Mouse (Mus musculus) mouse embryonic stem cell (cell line): Measurements from ENCODE around the gene Arfip1.

Source experiments
- in situ Hi-C, 2 experiments: fragments of 300-500 bp; cut with MboI; formaldehyde crosslinking; loops; 1 replicate in 1 of 2; 3 replicates in 1 of 2; pipeline ENCODE4 v1.14.3; 2019 to 2020; ENCODE audit warnings: low sequenced_read_pairs in 2 of 2, low pct_unique_long_range_greater_than_20kb in 1 of 2, mixed read lengths in 1 of 2; ENCODE audit not compliant: unreplicated experiment in 1 of 2

Arfip1 gene

GRCm38 (mm10) chr3:84512774-84513515 lies 69.5 kb downstream of the Arfip1 start:
- in situ Hi-C loops = no loop called here

GRCm38 (mm10) chr3:84505193-84505592 lies 77.2 kb downstream of the Arfip1 start:
- in situ Hi-C loops = no loop called here

GRCm38 (mm10) chr3:84504291-84504690 lies 78.1 kb downstream of the Arfip1 start:
- in situ Hi-C loops = no loop called here

GRCm38 (mm10) chr3:84502101-84502500 lies 80.3 kb downstream of the Arfip1 start:
- in situ Hi-C loops = no loop called here

GRCm38 (mm10) chr3:84500491-84500890 lies 81.9 kb downstream of the Arfip1 start:
- in situ Hi-C loops = no loop called here

- in situ Hi-C loops = no loop called here
Observed at GRCm38 (mm10) chr3:84497718-84498117, 84.7 kb downstream of the Arfip1 start.

GRCm38 (mm10) chr3:84492657-84493056 lies 89.8 kb downstream of the Arfip1 start:
- in situ Hi-C loops = no loop called here

GRCm38 (mm10) chr3:84492148-84492547 lies 90.3 kb downstream of the Arfip1 start:
- in situ Hi-C loops = no loop called here

GRCm38 (mm10) chr3:84488716-84489115 lies 93.7 kb downstream of the Arfip1 start:
- in situ Hi-C loops = no loop called here

GRCm38 (mm10) chr3:84484891-84485290 lies 97.5 kb downstream of the Arfip1 start:
- in situ Hi-C loops = no loop called here

- in situ Hi-C loops = no loop called here
Observed at GRCm38 (mm10) chr3:84484333-84484732, 98.1 kb downstream of the Arfip1 start.

- in situ Hi-C loops = no loop called here
Observed at GRCm38 (mm10) chr3:84482121-84482520, 100.3 kb downstream of the Arfip1 start.

GRCm38 (mm10) chr3:84481104-84481503 lies 101.3 kb downstream of the Arfip1 start:
- in situ Hi-C loops = no loop called here

- in situ Hi-C loops = no loop called here
Observed at GRCm38 (mm10) chr3:84480006-84480897, 102.2 kb downstream of the Arfip1 start, which contains the start of gene Fhdc1. TSS of gene Fhdc1 (minus strand) at chr3:84480429.

- in situ Hi-C loops = loop anchor here in 1 of 2 experiments (10.0 kb wide), 1 partner anchor 125 kb away; no protein-coding TSS in a partner anchor
Observed at GRCm38 (mm10) chr3:84479293-84480005, 103.0 kb downstream of the Arfip1 start.

GRCm38 (mm10) chr3:84478896-84479292 lies 103.5 kb downstream of the Arfip1 start:
- in situ Hi-C loops = loop anchor here in 1 of 2 experiments (10.0 kb wide), 1 partner anchor 124 kb away; no protein-coding TSS in a partner anchor

GRCm38 (mm10) chr3:84478195-84478594 lies 104.2 kb downstream of the Arfip1 start:
- in situ Hi-C loops = loop anchor here in 1 of 2 experiments (10.0 kb wide), 1 partner anchor 123 kb away; no protein-coding TSS in a partner anchor

- in situ Hi-C loops = loop anchor here in 1 of 2 experiments (10.0 kb wide), 1 partner anchor 123 kb away; no protein-coding TSS in a partner anchor
Observed at GRCm38 (mm10) chr3:84477498-84477897, 104.9 kb downstream of the Arfip1 start.
